Mouse (Mus musculus): Measurements from ENCODE around the gene Noxo1.

- TF ChIP-seq CTCF (IDR thresholded peaks at IDR 0.05; ENCODE audit: low read depth) (no peak), EP300 (IDR thresholded peaks at IDR 0.05; ENCODE audit: low read depth) (no peak)
Measured at GRCm38 (mm10) chr17:24698715-24699114, 2.7 kb downstream of the Noxo1 start.
